Mouse (Mus musculus): ENCODE results near the gene Krcc1. TPM values are rescaled to one million over a fixed set of nuclear protein-coding genes. Genes with fewer than 3 reads are reported as not detected.

Krcc1 gene
- polyA plus RNA-seq, 1 experiment = 6.9 TPM

DNA sequence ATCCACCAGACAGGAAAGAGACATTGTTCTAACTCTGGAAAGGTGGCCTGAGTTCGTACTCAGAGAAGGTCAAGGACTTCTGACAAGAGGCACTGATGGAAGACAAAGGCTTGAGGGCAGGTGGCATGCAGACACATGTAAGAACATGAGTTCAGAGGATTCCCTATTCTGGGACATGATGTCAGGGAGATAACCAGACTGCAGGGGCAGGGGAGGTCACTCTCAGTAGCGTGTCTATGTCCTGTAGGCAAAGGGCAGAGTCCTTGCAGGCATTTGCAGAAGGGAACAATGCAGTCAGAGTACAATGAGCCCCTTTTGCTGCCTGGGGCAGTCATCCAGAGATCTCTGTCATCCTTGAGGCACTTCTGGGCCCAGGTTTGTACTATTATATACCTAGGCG lies 21.9 kb upstream of the Krcc1 start:
- peaks cover 11% of the 10 kb centered on the region; the same call in 1 of the 2 replicates for H3K4me1 ChIP-seq (ENCODE audit: control insufficient read depth, insufficient read depth, insufficient read length, low read length)
- H3K4me3 ChIP-seq (ENCODE audit: low read depth, low read length) = no peak overlapping the region
- 63% methylated on average over 3 of the region's 3 CpGs for WGBS
- TF ChIP-seq CTCF (IDR thresholded peaks at IDR 0.05; ENCODE audit: extremely low read depth, insufficient read length, insufficient replicate concordance, low read depth, low read length) (no peak), POLR2A (IDR thresholded peaks at IDR 0.05; ENCODE audit: low read depth, low read length) (no peak)
- no peaks in the 10 kb centered on the region for H3K27me3 ChIP-seq (ENCODE audit: control insufficient read depth, insufficient read depth, low read length)
- H3K27ac ChIP-seq (ENCODE audit: insufficient read depth, low read depth, low read length) = no peak overlapping the region
- H3K36me3 ChIP-seq (ENCODE audit: control insufficient read depth, insufficient read depth, low read length) = no peaks in the 10 kb centered on the region

- no peak overlapping the region for H3K4me3 ChIP-seq (ENCODE audit: low read depth, low read length)
- no peaks in the 10 kb centered on the region for H3K27me3 ChIP-seq (ENCODE audit: control insufficient read depth, insufficient read depth, low read length)
- no peak overlapping the region for H3K27ac ChIP-seq (ENCODE audit: insufficient read depth, low read depth, low read length)
- peaks cover 11% of the 10 kb centered on the region; the same call in 1 of the 2 replicates for H3K4me1 ChIP-seq (ENCODE audit: control insufficient read depth, insufficient read depth, insufficient read length, low read length)
- no peak for TF ChIP-seq POLR2A (IDR thresholded peaks at IDR 0.05; ENCODE audit: low read depth, low read length)
- TF ChIP-seq CTCF (IDR thresholded peaks at IDR 0.05; ENCODE audit: extremely low read depth, insufficient read length, insufficient replicate concordance, low read depth, low read length) = no peak
- WGBS = 63% methylated on average over 8 of the region's 8 CpGs
- H3K36me3 ChIP-seq (ENCODE audit: control insufficient read depth, insufficient read depth, low read length) = no peaks in the 10 kb centered on the region
These were observed 20.5 kb upstream of the Krcc1 start for GRCm38 (mm10) chr6:71250951-71251350.

GRCm38 (mm10) chr6:71254456-71254855 lies 17.0 kb upstream of the Krcc1 start:
- peaks cover 5% of the 10 kb centered on the region; the same call in 1 of the 2 replicates for H3K4me1 ChIP-seq (ENCODE audit: control insufficient read depth, insufficient read depth, insufficient read length, low read length)
- WGBS = 87% methylated on average over 6 of the region's 6 CpGs

DNA sequence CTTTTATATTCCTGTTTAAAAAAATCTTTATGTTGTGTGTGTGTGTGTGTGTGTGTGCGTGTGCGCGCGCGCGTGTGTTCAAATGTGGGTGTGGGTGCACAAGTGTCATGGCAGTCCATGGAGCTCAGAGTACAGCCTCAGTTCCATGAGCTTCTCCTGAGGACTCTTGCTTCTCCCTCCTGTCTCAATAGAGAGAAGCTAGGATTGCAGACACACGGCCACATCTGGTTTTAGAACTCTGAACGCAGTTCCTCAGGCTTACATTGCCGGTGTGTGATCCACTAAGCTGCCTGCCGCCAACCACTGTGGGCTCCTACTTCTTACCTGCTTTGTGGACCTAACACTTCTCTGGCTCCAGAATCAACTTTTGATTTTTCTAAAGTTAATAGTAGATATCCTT lies 15.3 kb upstream of the Krcc1 start:
- 93% methylated on average over 10 of the region's 10 CpGs for WGBS
- H3K36me3 ChIP-seq (ENCODE audit: control insufficient read depth, insufficient read depth, low read length) = no peaks in the 10 kb centered on the region
- H3K4me1 ChIP-seq (ENCODE audit: control insufficient read depth, insufficient read depth, insufficient read length, low read length) = no peaks in the 10 kb centered on the region
- TF ChIP-seq POLR2A (IDR thresholded peaks at IDR 0.05; ENCODE audit: low read depth, low read length) (no peak), CTCF (IDR thresholded peaks at IDR 0.05; ENCODE audit: extremely low read depth, insufficient read length, insufficient replicate concordance, low read depth, low read length) (no peak)
- H3K27ac ChIP-seq (ENCODE audit: insufficient read depth, low read depth, low read length) = no peak overlapping the region
- no peak overlapping the region for H3K4me3 ChIP-seq (ENCODE audit: low read depth, low read length)
- H3K27me3 ChIP-seq (ENCODE audit: control insufficient read depth, insufficient read depth, low read length) = no peaks in the 10 kb centered on the region

More at GRCm38 (mm10) chr6:71254456-71254855, 17.0 kb upstream of the Krcc1 start:
- Histone ChIP-seq H3K4me3 (ENCODE audit: low read depth, low read length) (no peak overlapping the region), H3K27me3 (ENCODE audit: control insufficient read depth, insufficient read depth, low read length) (no peaks in the 10 kb centered on the region), H3K36me3 (ENCODE audit: control insufficient read depth, insufficient read depth, low read length) (no peaks in the 10 kb centered on the region), H3K27ac (ENCODE audit: insufficient read depth, low read depth, low read length) (no peak overlapping the region)
- TF ChIP-seq POLR2A (IDR thresholded peaks at IDR 0.05; ENCODE audit: low read depth, low read length) (no peak), CTCF (IDR thresholded peaks at IDR 0.05; ENCODE audit: extremely low read depth, insufficient read length, insufficient replicate concordance, low read depth, low read length) (no peak)

DNA sequence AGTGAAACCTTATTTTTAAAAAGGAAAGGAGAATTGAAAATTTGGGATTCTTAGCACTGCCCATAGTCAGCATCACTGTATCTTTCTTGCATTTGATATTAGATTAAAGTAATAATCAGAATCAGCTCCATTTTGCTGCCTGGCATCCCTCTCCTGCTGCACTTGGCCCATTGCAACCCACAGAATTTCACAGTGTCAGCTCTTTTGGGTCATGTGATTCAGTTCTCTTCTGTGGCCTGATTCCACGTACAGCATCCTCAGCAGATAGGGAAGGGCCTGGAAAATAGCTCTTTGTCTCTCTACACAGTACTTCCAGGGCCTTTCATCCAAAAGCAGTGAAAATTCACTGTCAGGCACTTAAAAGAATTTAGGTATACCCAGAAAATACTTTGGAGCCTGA lies 14.1 kb upstream of the Krcc1 start:
- Histone ChIP-seq H3K36me3 (ENCODE audit: control insufficient read depth, insufficient read depth, low read length) (no peaks in the 10 kb centered on the region), H3K27ac (ENCODE audit: insufficient read depth, low read depth, low read length) (no peak overlapping the region), H3K4me3 (ENCODE audit: low read depth, low read length) (no peak overlapping the region), H3K4me1 (ENCODE audit: control insufficient read depth, insufficient read depth, insufficient read length, low read length) (no peaks in the 10 kb centered on the region), H3K27me3 (ENCODE audit: control insufficient read depth, insufficient read depth, low read length) (no peaks in the 10 kb centered on the region)
- 51% methylated on average over 1 of the region's 1 CpGs for WGBS
- TF ChIP-seq CTCF (IDR thresholded peaks at IDR 0.05; ENCODE audit: extremely low read depth, insufficient read length, insufficient replicate concordance, low read depth, low read length) (no peak), POLR2A (IDR thresholded peaks at IDR 0.05; ENCODE audit: low read depth, low read length) (no peak)

- TF ChIP-seq CTCF (IDR thresholded peaks at IDR 0.05; ENCODE audit: extremely low read depth, insufficient read length, insufficient replicate concordance, low read depth, low read length) (no peak), POLR2A (IDR thresholded peaks at IDR 0.05; ENCODE audit: low read depth, low read length) (no peak)
- no peaks in the 10 kb centered on the region for H3K27me3 ChIP-seq (ENCODE audit: control insufficient read depth, insufficient read depth, low read length)
- no peak overlapping the region for H3K27ac ChIP-seq (ENCODE audit: insufficient read depth, low read depth, low read length)
- no peak overlapping the region for H3K4me3 ChIP-seq (ENCODE audit: low read depth, low read length)
- WGBS = 75% methylated on average over 2 of the region's 2 CpGs
- no peaks in the 10 kb centered on the region for H3K4me1 ChIP-seq (ENCODE audit: control insufficient read depth, insufficient read depth, insufficient read length, low read length)
- no peaks in the 10 kb centered on the region for H3K36me3 ChIP-seq (ENCODE audit: control insufficient read depth, insufficient read depth, low read length)
These were observed 12.9 kb upstream of the Krcc1 start for GRCm38 (mm10) chr6:71258562-71258961.

DNA sequence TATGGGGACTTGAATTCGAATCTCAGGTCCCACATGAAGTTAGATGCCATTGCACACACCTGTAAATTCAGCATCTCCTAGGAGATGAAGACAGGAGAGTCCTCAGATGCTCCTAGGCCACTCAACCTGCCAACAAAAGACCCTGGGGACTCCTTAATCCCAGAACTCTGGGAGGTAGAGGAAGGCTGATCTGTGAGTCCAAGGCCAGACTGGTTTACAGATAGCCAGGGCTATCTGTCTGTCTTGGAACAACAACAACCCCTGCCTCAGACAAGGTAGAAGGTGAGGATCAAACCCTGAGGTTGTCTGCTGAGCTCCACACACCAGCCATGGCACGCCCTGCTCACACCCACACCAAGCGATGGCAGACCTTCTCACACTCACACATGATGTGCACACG lies 12.3 kb upstream of the Krcc1 start:
- TF ChIP-seq POLR2A (IDR thresholded peaks at IDR 0.05; ENCODE audit: low read depth, low read length) = no peak
- TF ChIP-seq CTCF (IDR thresholded peaks at IDR 0.05; ENCODE audit: extremely low read depth, insufficient read length, insufficient replicate concordance, low read depth, low read length) = no peak
- WGBS = 78% methylated on average over 4 of the region's 4 CpGs
- no peak overlapping the region for H3K27ac ChIP-seq (ENCODE audit: insufficient read depth, low read depth, low read length)
- no peak overlapping the region for H3K4me3 ChIP-seq (ENCODE audit: low read depth, low read length)
- H3K36me3 ChIP-seq (ENCODE audit: control insufficient read depth, insufficient read depth, low read length) = no peaks in the 10 kb centered on the region
- no peaks in the 10 kb centered on the region for H3K27me3 ChIP-seq (ENCODE audit: control insufficient read depth, insufficient read depth, low read length)
- 0 out of 2 replicates have a peak, but pooled peaks cover 2% of the 10 kb centered on the region for H3K4me1 ChIP-seq (ENCODE audit: control insufficient read depth, insufficient read depth, insufficient read length, low read length)

All from small intestine, adult 2 months (tissue).